Mouse (Mus musculus) testis, adult 2 months (tissue): ENCODE results near the gene Dnajc22.

Source experiments
- CTCF ChIP-seq: fragments of 200-500 bp; IDR thresholded peaks from 2 replicates; pipeline ENCODE4 v1.5.1; 2012; ENCODE audit warnings: low read depth, mild to moderate bottlenecking, inconsistent platforms, low read length, moderate library complexity; ENCODE audit not compliant: control insufficient read depth, insufficient read depth, insufficient replicate concordance
- POLR2A ChIP-seq: fragments of 200-500 bp; IDR thresholded peaks from 2 replicates; pipeline ENCODE4 v1.6.1; 2012; ENCODE audit warnings: low read depth, mild to moderate bottlenecking, inconsistent platforms, low read length, moderate library complexity; ENCODE audit not compliant: control insufficient read depth

DNA sequence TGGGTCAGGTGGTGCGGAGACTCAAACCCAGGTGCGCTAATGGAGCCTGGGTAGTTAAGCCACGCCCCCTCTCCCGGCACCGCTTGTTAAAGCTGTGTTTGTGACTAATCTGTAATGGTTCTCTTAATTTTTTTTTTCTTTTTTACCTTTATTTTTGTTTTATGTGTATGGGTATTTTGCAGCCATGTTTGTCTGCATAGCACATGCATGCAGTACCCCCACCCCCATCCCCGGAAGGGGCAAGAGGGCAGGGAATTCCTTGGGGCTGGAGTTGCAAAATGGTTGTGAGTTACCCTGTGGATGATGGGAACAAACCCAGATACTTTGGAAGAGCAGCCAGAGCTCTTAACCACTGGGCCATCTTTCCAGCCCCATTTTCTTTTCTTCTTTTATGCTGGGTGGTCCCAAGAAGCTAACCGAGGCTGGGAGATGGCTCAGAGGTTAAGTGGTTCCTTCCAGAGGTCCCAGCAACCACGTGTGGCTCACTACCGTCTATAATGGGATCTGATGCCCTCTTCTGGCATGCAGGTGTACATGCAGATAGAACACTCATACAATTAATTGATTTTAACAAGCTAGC, 20.5 kb downstream of the Dnajc22 start:
- TF ChIP-seq CTCF (no peak), POLR2A (no peak)
